Mouse (Mus musculus): ENCODE results near the gene Spty2d1.

DNA sequence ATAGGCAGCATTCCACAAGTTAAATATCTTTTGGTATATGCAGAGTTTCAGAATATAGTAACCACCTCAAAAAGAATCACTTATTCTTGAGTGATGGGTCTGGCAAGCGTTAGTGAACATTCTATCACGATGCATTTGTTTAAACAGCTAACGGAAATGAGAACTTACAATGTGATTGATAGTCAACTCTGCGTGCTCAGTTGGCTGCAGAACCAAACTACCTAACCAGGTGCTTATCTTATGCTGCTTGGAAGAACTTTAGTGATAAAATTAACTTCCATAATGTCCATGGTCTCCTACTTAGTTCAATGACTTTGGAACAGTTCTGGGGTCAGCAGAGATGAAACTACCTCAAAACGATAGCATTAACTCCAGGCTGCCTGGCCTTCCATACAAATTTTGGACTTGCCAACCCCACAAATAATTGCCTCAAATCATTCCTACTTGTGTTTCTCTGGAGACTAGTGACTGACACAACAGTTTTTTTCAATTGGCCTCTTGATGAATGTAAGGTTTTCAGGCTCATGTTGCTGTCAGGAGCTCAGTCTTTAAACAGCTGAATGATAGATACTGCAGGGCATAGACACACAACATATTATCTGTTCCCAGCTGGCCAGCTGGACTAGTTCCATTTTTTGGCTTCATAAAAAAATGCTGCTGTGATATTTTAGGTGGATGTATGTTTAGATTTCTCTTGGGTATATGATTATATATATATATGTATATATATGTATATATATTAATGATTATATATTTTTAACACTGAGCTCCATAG lies 6.9 kb downstream of the Spty2d1 start:
- TF ChIP-seq USF1 (IDR thresholded peaks at IDR 0.05; ENCODE audit: low read depth, low read length) (no peak), POLR2A (IDR thresholded peaks at IDR 0.05; ENCODE audit: control insufficient read depth in 1 of 2, insufficient read depth in 1 of 2, low read depth in 1 of 2, low read length in 2 of 2, poor library complexity in 1 of 2) (no peak), GATA1 (IDR thresholded peaks at IDR 0.05; ENCODE audit: low read depth, low read length) (peak; percentile 48; the same call in 1 of the 2 replicates), CHD1 (IDR thresholded peaks at IDR 0.05; ENCODE audit: low read depth, low read length) (0 out of 2 replicates have a peak, but pooled peaks have one; percentile 34), CTCF (IDR thresholded peaks at IDR 0.05 in 2 of 3, conservative IDR thresholded peaks at IDR 0.05 in 1 of 3; ENCODE audit: control insufficient read depth in 1 of 3, insufficient read depth in 1 of 3, low read depth in 2 of 3, low read length in 3 of 3, poor library complexity in 1 of 3, severe bottlenecking in 1 of 3) (no peak), HCFC1 (IDR thresholded peaks at IDR 0.05; ENCODE audit: low read depth, low read length) (no peak), ZMIZ1 (IDR thresholded peaks at IDR 0.05; ENCODE audit: low read depth, low read length) (no peak), MAX (IDR thresholded peaks at IDR 0.05; ENCODE audit: low read length) (no peak; the same call in 1 of the 2 replicates), POLR2AphosphoS5 (IDR thresholded peaks at IDR 0.05; ENCODE audit: borderline replicate concordance, low read depth, low read length) (no peak), ZNF384 (IDR thresholded peaks at IDR 0.05; ENCODE audit: low read depth, low read length) (0 out of 2 replicates have a peak, but pooled peaks have one; percentile 14), SMC3 (IDR thresholded peaks at IDR 0.05; ENCODE audit: low read depth, low read length) (no peak)
